ENCODE assay signal across 9 mouse cellular contexts in genomic region chr15:51592069-51592435, GRCm38 (mm10).
A peak's percentile ranks its signal among the peaks of the same experiment; 100 is the strongest.
DNase-seq lines count a peak whose midpoint lies in the region; ATAC-seq and TF ChIP-seq lines count a peak whose summit lies in the region.
"Had no signal": no experiment of that assay in that cellular context is flagged by ENCODE, and none has a peak within 500 bp of the region (broad histone marks: within the 10 kb centered on the region; RNA-seq: fewer than 3 reads in every experiment).

No protein-coding gene starts in this region.

- no peaks in the 10 kb centered on the region for H3K36me3 ChIP-seq in limb, embryonic 13.5 days
- H3K36me3 ChIP-seq in limb, embryonic 10.5 days, result no peaks in the 10 kb centered on the region
- H3K36me3 ChIP-seq in embryonic facial prominence, embryonic 14.5 days (ENCODE audit: control insufficient read depth, insufficient read depth, low read length), result no peaks in the 10 kb centered on the region
- H3K36me3 ChIP-seq in heart, embryonic 16.5 days (ENCODE audit: control insufficient read depth, insufficient read depth), result no peaks in the 10 kb centered on the region
- no peaks in the 10 kb centered on the region for H3K36me3 ChIP-seq in lung, postnatal 0 days (ENCODE audit: insufficient read depth, low read length)
- H3K36me3 ChIP-seq: limb, embryonic 12.5 days had no signal

- H3K4me2 ChIP-seq in limb, embryonic 13.5 days (replicated peaks), result peak overlapping the region; percentile 41
- H3K4me2 ChIP-seq in embryonic facial prominence, embryonic 14.5 days (ENCODE audit: low read depth, low read length), result peak overlapping the region; percentile 52
- H3K4me2 ChIP-seq in heart, embryonic 16.5 days (ENCODE audit: low read depth, low read length), result peak overlapping the region; percentile 62
- peak overlapping the region; percentile 45 for H3K4me2 ChIP-seq in lung, postnatal 0 days (replicated peaks; ENCODE audit: low read depth, low read length)

- ATAC-seq in limb, embryonic 13.5 days (ENCODE audit: low FRiP score, low read depth), result 0 out of 2 replicates have a peak, but pooled peaks have one; percentile 44
- peak; percentile 69 for ATAC-seq in embryonic facial prominence, embryonic 14.5 days (ENCODE audit: low read depth)
- ATAC-seq in heart, embryonic 16.5 days (replicated peaks; ENCODE audit: extremely low read depth, insufficient read depth, low FRiP score), result peak; percentile 34; the same call in 1 of the 2 replicates
- peak; percentile 77 for ATAC-seq in lung, postnatal 0 days
- no peak for ATAC-seq in inflammation-experienced regulatory T-cells, adult 6 months

- no peaks in the 10 kb centered on the region for H3K27me3 ChIP-seq in limb, embryonic 13.5 days
- H3K27me3 ChIP-seq in limb, embryonic 10.5 days (ENCODE audit: low read depth, poor library complexity, severe bottlenecking), result no peaks in the 10 kb centered on the region
- no peaks in the 10 kb centered on the region for H3K27me3 ChIP-seq in embryonic facial prominence, embryonic 14.5 days (replicated peaks; ENCODE audit: control insufficient read depth, insufficient read depth, low read length)
- H3K27me3 ChIP-seq in heart, embryonic 16.5 days (ENCODE audit: control insufficient read depth, insufficient read depth, low read length), result no peaks in the 10 kb centered on the region
- H3K27me3 ChIP-seq in lung, postnatal 0 days (replicated peaks; ENCODE audit: insufficient read depth, low read length), result no peaks in the 10 kb centered on the region
- H3K27me3 ChIP-seq: limb, embryonic 12.5 days had no signal

- no peak overlapping the region for H3K27ac ChIP-seq in limb, embryonic 13.5 days
- H3K27ac ChIP-seq in limb, embryonic 10.5 days, result no peak overlapping the region
- peak overlapping the region; percentile 49; the same call in 1 of the 2 replicates for H3K27ac ChIP-seq in embryonic facial prominence, embryonic 14.5 days (replicated peaks; ENCODE audit: low read depth, low read length)
- peak overlapping the region; percentile 48; the same call in 1 of the 2 replicates for H3K27ac ChIP-seq in heart, embryonic 16.5 days (ENCODE audit: low read length)
- H3K27ac ChIP-seq in lung, postnatal 0 days (ENCODE audit: low read length), result peak overlapping the region; percentile 63
- H3K27ac ChIP-seq: limb, embryonic 12.5 days had no signal

- no peaks in the 10 kb centered on the region for H3K9me3 ChIP-seq in limb, embryonic 13.5 days
- H3K9me3 ChIP-seq in limb, embryonic 10.5 days (replicated peaks), result no peaks in the 10 kb centered on the region
- H3K9me3 ChIP-seq in embryonic facial prominence, embryonic 14.5 days (ENCODE audit: control insufficient read depth, low read length), result no peaks in the 10 kb centered on the region
- no peaks in the 10 kb centered on the region for H3K9me3 ChIP-seq in heart, embryonic 16.5 days (replicated peaks; ENCODE audit: control insufficient read depth, low read length)
- H3K9me3 ChIP-seq in lung, postnatal 0 days (ENCODE audit: low read length), result no peaks in the 10 kb centered on the region
- H3K9me3 ChIP-seq: limb, embryonic 12.5 days had no signal

- no peak overlapping the region for H3K4me3 ChIP-seq in limb, embryonic 13.5 days
- no peak overlapping the region for H3K4me3 ChIP-seq in limb, embryonic 10.5 days
- H3K4me3 ChIP-seq in embryonic facial prominence, embryonic 14.5 days (ENCODE audit: low read depth, low read length), result peak overlapping the region; percentile 28
- peak overlapping the region; percentile 39 for H3K4me3 ChIP-seq in heart, embryonic 16.5 days (ENCODE audit: low read length)
- peak overlapping the region; percentile 21; the same call in 1 of the 2 replicates for H3K4me3 ChIP-seq in lung, postnatal 0 days (ENCODE audit: low read depth, low read length)
- H3K4me3 ChIP-seq: limb, embryonic 12.5 days had no signal

- H3K9ac ChIP-seq in limb, embryonic 13.5 days, result no peak overlapping the region
- 0 out of 2 replicates have a peak overlapping the region, but pooled peaks have one; percentile 36 for H3K9ac ChIP-seq in embryonic facial prominence, embryonic 14.5 days (ENCODE audit: low read depth, low read length)
- H3K9ac ChIP-seq in heart, embryonic 16.5 days (ENCODE audit: low read length), result peak overlapping the region; percentile 28; the same call in 1 of the 2 replicates
- H3K9ac ChIP-seq in lung, postnatal 0 days (replicated peaks; ENCODE audit: low read depth), result no peak overlapping the region
- H3K9ac ChIP-seq: limb, embryonic 12.5 days had no signal

- peaks cover 21% of the 10 kb centered on the region for H3K4me1 ChIP-seq in limb, embryonic 13.5 days
- H3K4me1 ChIP-seq in limb, embryonic 10.5 days, result peaks cover 17% of the 10 kb centered on the region
- peaks cover 18% of the 10 kb centered on the region for H3K4me1 ChIP-seq in embryonic facial prominence, embryonic 14.5 days (ENCODE audit: control insufficient read depth, insufficient read depth, low read length)
- H3K4me1 ChIP-seq in heart, embryonic 16.5 days (ENCODE audit: control insufficient read depth, insufficient read depth, low read length), result no peaks in the 10 kb centered on the region; the same call in 1 of the 2 replicates
- H3K4me1 ChIP-seq in lung, postnatal 0 days (ENCODE audit: insufficient read depth, low read depth, low read length), result peaks cover 5% of the 10 kb centered on the region; the same call in 1 of the 2 replicates

- WGBS in limb, embryonic 13.5 days, result 42% methylated on average over 9 of the region's 9 CpGs
- 49% methylated on average over 9 of the region's 9 CpGs for WGBS in limb, embryonic 10.5 days
- 21% methylated on average over 9 of the region's 9 CpGs for WGBS in embryonic facial prominence, embryonic 14.5 days
- 39% methylated on average over 9 of the region's 9 CpGs for WGBS in heart, embryonic 16.5 days
- whole genome bisulfite sequencing in lung, postnatal 0 days, result 48% methylated on average over 9 of the region's 9 CpGs

- DNase-seq in limb, embryonic 10.5 days (ENCODE audit: low spot score), result no peak
- DNase-seq in embryonic facial prominence, embryonic 14.5 days (ENCODE audit: low spot score), result peak; percentile 50
- DNase-seq in lung, postnatal 0 days (ENCODE audit: low spot score), result peak; percentile 71
- DNase-seq in thymus, adult 18-20 months, result no peak
- no peak for DNase-seq in thymus, postnatal 36 days

- TF ChIP-seq EP300 in lung, postnatal 0 days (IDR thresholded peaks at IDR 0.05), result no peak

- no peak for TF ChIP-seq CTCF in lung, postnatal 0 days (IDR thresholded peaks at IDR 0.05)

Comparison
In these comparisons a context has a peak if more than half of its experiments do, and no peak if none do; other contexts are left out.
1. H3K27ac ChIP-seq: peak in embryonic facial prominence, embryonic 14.5 days (single experiment), heart, embryonic 16.5 days (single experiment) and lung, postnatal 0 days (single experiment); none in limb, embryonic 13.5 days (single experiment) and limb, embryonic 10.5 days (single experiment).
2. H3K4me3 ChIP-seq: peak in embryonic facial prominence, embryonic 14.5 days (single experiment), heart, embryonic 16.5 days (single experiment) and lung, postnatal 0 days (single experiment); none in limb, embryonic 13.5 days (single experiment) and limb, embryonic 10.5 days (single experiment).
3. H3K9ac ChIP-seq: peak in embryonic facial prominence, embryonic 14.5 days (single experiment) and heart, embryonic 16.5 days (single experiment); none in limb, embryonic 13.5 days (single experiment) and lung, postnatal 0 days (single experiment).
4. DNase-seq: peak in embryonic facial prominence, embryonic 14.5 days (single experiment) and lung, postnatal 0 days (single experiment); none in limb, embryonic 10.5 days (single experiment), thymus, adult 18-20 months (0 of 2) and thymus, postnatal 36 days (0 of 2).
5. Peak in every context shown above with its lines, with median percentiles within 50 percentile points of each other: H3K4me2 ChIP-seq.